Comparison of ENCODE assay signal across 9 mouse cellular contexts in genomic region chr7:111600756-111601155, GRCm38 (mm10).
DNase-seq lines count a peak whose midpoint lies in the region; ATAC-seq and TF ChIP-seq lines count a peak whose summit lies in the region.
"Had no signal": no experiment of that assay in that cellular context is flagged by ENCODE, and none has a peak within 500 bp of the region (broad histone marks: within the 10 kb centered on the region; RNA-seq: fewer than 3 reads in every experiment).

No protein-coding gene starts in this region.

- no peaks in the 10 kb centered on the region for H3K9me3 ChIP-seq in midbrain, embryonic 13.5 days
- H3K9me3 ChIP-seq in midbrain, embryonic 10.5 days (replicated peaks): no peaks in the 10 kb centered on the region
- H3K9me3 ChIP-seq in hindbrain, postnatal 0 days (ENCODE audit: low read length): no peaks in the 10 kb centered on the region
- no peaks in the 10 kb centered on the region for H3K9me3 ChIP-seq in heart, embryonic 11.5 days (replicated peaks; ENCODE audit: control insufficient read depth, low read length)

- ATAC-seq in cerebellum, adult (ENCODE audit: insufficient number of reproducible peaks, low FRiP score, low TSS enrichment): 0 out of 2 replicates have a peak, but pooled peaks have one; percentile 27
- peak; percentile 40; the same call in 1 of the 2 replicates for ATAC-seq in midbrain, embryonic 13.5 days
- ATAC-seq in hindbrain, postnatal 0 days: peak; percentile 53
- ATAC-seq in heart, embryonic 11.5 days (replicated peaks; ENCODE audit: insufficient number of reproducible peaks, low FRiP score, low TSS enrichment): no peak
- no peak for ATAC-seq in CD4-positive, CD25-positive, alpha-beta regulatory T cell, adult 4 months

- no peak for TF ChIP-seq CTCF in hindbrain, postnatal 0 days (IDR thresholded peaks at IDR 0.05; ENCODE audit: low read depth)

- no peak overlapping the region for H3K9ac ChIP-seq in midbrain, embryonic 13.5 days (replicated peaks)
- H3K9ac ChIP-seq in hindbrain, postnatal 0 days (replicated peaks; ENCODE audit: low read length): no peak overlapping the region
- H3K9ac ChIP-seq in heart, embryonic 11.5 days (ENCODE audit: low read depth, low read length): no peak overlapping the region

- H3K36me3 ChIP-seq in midbrain, embryonic 13.5 days: no peaks in the 10 kb centered on the region
- no peaks in the 10 kb centered on the region for H3K36me3 ChIP-seq in midbrain, embryonic 10.5 days
- H3K36me3 ChIP-seq in hindbrain, postnatal 0 days (ENCODE audit: insufficient read depth, low read length): no peaks in the 10 kb centered on the region
- H3K36me3 ChIP-seq in heart, embryonic 11.5 days (ENCODE audit: control insufficient read depth, insufficient read depth, low read length): no peaks in the 10 kb centered on the region
- H3K36me3 ChIP-seq: G1E had no signal

- H3K27ac ChIP-seq in midbrain, embryonic 13.5 days: peak overlapping the region; percentile 12; the same call in 1 of the 2 replicates
- H3K27ac ChIP-seq in midbrain, embryonic 10.5 days (replicated peaks): no peak overlapping the region
- H3K27ac ChIP-seq in hindbrain, postnatal 0 days: no peak overlapping the region
- H3K27ac ChIP-seq in heart, embryonic 11.5 days (ENCODE audit: low read depth, low read length): no peak overlapping the region

- H3K4me3 ChIP-seq in midbrain, embryonic 13.5 days (replicated peaks): no peak overlapping the region
- H3K4me3 ChIP-seq in midbrain, embryonic 10.5 days: no peak overlapping the region
- no peak overlapping the region for H3K4me3 ChIP-seq in hindbrain, postnatal 0 days (ENCODE audit: low read length)
- H3K4me3 ChIP-seq in heart, embryonic 11.5 days (ENCODE audit: low read depth, low read length): no peak overlapping the region

- H3K4me1 ChIP-seq in midbrain, embryonic 13.5 days (replicated peaks): peaks cover 8% of the 10 kb centered on the region
- H3K4me1 ChIP-seq in midbrain, embryonic 10.5 days: peaks cover 7% of the 10 kb centered on the region
- peaks cover 5% of the 10 kb centered on the region; the same call in 1 of the 2 replicates for H3K4me1 ChIP-seq in hindbrain, postnatal 0 days (ENCODE audit: insufficient read depth, low read length)
- H3K4me1 ChIP-seq in heart, embryonic 11.5 days (ENCODE audit: control insufficient read depth, insufficient read depth, low read length): no peaks in the 10 kb centered on the region

- no peaks in the 10 kb centered on the region for H3K27me3 ChIP-seq in midbrain, embryonic 13.5 days
- H3K27me3 ChIP-seq in midbrain, embryonic 10.5 days (ENCODE audit: low read depth, poor library complexity, severe bottlenecking): no peaks in the 10 kb centered on the region
- no peaks in the 10 kb centered on the region for H3K27me3 ChIP-seq in hindbrain, postnatal 0 days (ENCODE audit: insufficient read depth, low read length)
- H3K27me3 ChIP-seq in heart, embryonic 11.5 days (ENCODE audit: control insufficient read depth, insufficient read depth, low read length): no peaks in the 10 kb centered on the region

- WGBS in midbrain, embryonic 13.5 days: 52% methylated on average over 6 of the region's 6 CpGs
- WGBS in midbrain, embryonic 10.5 days: 65% methylated on average over 6 of the region's 6 CpGs
- WGBS in hindbrain, postnatal 0 days: 26% methylated on average over 6 of the region's 6 CpGs
- WGBS in heart, embryonic 11.5 days (ENCODE audit: insufficient replicate concordance): 68% methylated on average over 6 of the region's 6 CpGs

- DNase-seq in cerebellum, adult 9-10 months: no peak
- no peak for DNase-seq in midbrain, embryonic 10.5 days (ENCODE audit: low spot score)
- DNase-seq in fat pad, adult 2 months (ENCODE audit: extremely low read depth, low read depth, low spot score): peak; percentile 85
- peak; percentile 43 for DNase-seq in hindbrain, postnatal 0 days (ENCODE audit: low spot score)

- no peak overlapping the region for H3K4me2 ChIP-seq in midbrain, embryonic 13.5 days (replicated peaks)
- H3K4me2 ChIP-seq in hindbrain, postnatal 0 days (ENCODE audit: low read depth, low read length): no peak overlapping the region
- no peak overlapping the region for H3K4me2 ChIP-seq in heart, embryonic 11.5 days

Comparison
In these comparisons a context has a peak if more than half of its experiments do, and no peak if none do; other contexts are left out.
1. ATAC-seq: peak in cerebellum, adult (single experiment), midbrain, embryonic 13.5 days (single experiment) and hindbrain, postnatal 0 days (single experiment); none in heart, embryonic 11.5 days (single experiment) and CD4-positive, CD25-positive, alpha-beta regulatory T cell, adult 4 months (single experiment).
2. DNase-seq: peak in fat pad, adult 2 months (single experiment) and hindbrain, postnatal 0 days (single experiment); none in cerebellum, adult 9-10 months (single experiment) and midbrain, embryonic 10.5 days (single experiment).